Mouse (Mus musculus) heart, adult 11 months (tissue): ENCODE data around the gene Rps29.

ENCODE experiments used
- DNase-seq: peaks from one replicate; pipeline ENCODE4 v3.0.0; 2022

The Rps29 gene

DNA sequence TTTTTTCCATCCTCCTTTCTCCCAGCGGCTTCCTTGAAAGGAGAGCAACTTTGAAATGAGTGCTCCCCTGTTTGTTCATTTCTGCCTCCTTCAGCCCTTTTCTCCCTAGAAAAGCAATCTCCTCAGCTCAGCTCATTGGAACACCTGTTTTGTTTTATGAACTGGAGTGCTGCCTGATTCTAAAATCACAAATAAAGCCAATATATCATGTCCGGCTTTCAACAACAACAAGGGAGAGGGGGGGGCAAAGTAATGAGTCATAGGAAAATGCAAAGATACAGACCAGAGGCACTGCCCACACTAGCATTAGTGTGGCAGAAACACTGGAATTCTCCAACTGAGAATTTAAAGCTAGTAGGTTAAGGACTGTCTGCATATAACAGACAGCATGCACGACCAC is 31.4 kb downstream of the Rps29 start:
- DNase-seq, result no peak

DNA sequence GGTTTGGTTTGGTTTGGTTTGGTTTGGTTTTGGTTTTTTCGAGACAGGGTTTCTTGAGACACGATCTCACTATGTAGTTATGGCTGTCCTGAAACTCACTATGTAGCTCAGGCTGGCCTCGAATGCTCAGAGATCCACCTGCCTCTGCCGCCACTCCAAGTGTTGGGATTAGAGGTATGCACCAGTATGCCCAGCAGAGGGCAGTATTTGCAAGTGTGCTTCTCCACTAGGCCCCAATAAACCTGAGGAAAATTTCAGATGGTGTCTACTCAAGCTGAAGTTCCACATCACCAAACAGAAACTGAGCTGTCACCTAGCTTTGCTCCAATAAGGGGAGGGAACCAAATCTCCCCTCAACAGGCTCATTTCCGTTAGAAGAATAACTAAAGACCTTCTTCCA is 31.8 kb downstream of the Rps29 start:
- no peak for DNase-seq

DNA sequence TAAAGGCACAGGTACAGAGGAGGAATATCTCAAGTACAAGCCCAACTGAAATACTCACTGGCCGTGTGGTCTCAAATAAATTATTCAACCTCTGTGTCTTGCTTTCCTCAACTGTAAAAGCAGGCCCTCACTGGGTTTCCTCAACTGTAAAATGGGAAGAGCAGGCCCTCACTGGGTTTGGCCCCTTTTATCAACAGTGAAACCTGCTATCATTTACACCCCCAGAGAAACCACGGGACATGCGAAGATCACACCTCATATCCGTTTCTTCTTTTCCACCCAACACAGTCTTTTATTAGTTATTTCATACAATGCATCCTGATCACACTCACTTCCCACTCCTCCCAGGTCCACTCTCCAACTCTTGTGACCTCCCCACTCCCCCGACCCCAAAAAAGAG is 33.9 kb downstream of the Rps29 start:
- no peak for DNase-seq

DNA sequence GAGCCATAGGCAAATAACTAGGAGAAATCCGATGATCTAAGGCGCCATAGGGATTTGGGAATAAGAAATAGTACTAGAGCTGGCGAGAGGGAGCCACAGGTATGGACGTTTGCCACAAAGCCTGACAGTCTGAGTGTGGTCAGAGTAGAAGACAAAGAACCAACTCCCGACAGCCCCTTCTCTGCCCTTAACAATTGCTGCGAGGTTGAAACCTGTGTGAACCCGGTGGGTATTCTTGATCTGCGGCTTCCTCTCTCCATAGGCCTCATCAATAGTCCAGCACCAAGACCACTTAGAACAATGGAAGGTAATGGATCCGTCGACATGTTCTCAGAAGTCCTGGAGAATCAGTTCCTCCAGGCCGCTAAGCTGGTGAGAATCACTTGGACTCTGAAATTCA is 36.2 kb downstream of the Rps29 start:
- no peak for DNase-seq

DNA sequence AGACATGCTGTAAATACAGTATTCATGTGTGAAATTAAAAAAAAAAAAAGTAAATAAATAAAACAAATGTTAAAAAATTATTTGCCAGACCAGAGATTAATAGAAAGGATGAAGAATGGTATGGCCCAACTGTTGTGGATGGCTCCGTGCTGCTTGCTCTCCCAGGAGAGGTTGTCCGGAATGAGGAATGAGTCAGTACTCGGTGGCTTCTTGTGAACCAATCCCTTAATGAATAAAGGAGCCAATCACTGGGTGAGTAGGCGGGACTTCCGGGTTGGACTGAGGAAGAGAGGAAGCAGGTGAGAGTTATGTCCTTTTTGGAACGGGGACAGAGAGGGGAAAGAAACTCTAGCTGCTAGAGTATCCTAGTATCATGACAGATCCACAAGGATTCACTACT is 39.1 kb downstream of the Rps29 start:
- no peak for DNase-seq
